Mouse (Mus musculus) CH12.LX (cell line): ENCODE data around the gene Nphs2. TPM values are rescaled to one million over a fixed set of nuclear protein-coding genes. Genes with fewer than 3 reads are reported as not detected.
"Not testable (repeated sequence)": the region's sequence is repeated elsewhere in the genome, so short reads cannot be mapped to it uniquely, and the experiment has no call there.

Experiments
- DNase-seq: peaks from one replicate; pipeline ENCODE4 v3.0.0-alpha.2; 2013; ENCODE audit errors: extremely low read depth
- H3K27ac ChIP-seq: 2 replicates; pipeline ENCODE4 v1.5.1; 2012; ENCODE audit warnings: low read depth, mild to moderate bottlenecking, control low read depth, moderate library complexity; ENCODE audit not compliant: insufficient read depth
- H3K27me3 ChIP-seq: replicated peaks from 2 replicates; pipeline ENCODE3; 2012; ENCODE audit warnings: inconsistent platforms
- H3K36me3 ChIP-seq, 2 experiments: replicated peaks in 1 of 2; 2 replicates each; pipeline versions ENCODE3 to v1.6.1; 2012; ENCODE audit warnings: inconsistent platforms in 1 of 2, low read length in 1 of 2, mild to moderate bottlenecking in 1 of 2, mixed read lengths in 1 of 2, moderate library complexity in 1 of 2; ENCODE audit not compliant: control insufficient read depth in 1 of 2, insufficient read depth in 1 of 2
- H3K4me1 ChIP-seq, 2 experiments: 2 replicates each; pipeline ENCODE4 v1.6.1; 2012; ENCODE audit warnings: inconsistent platforms in 1 of 2, moderate library complexity in 1 of 2; ENCODE audit not compliant: insufficient read depth in 2 of 2, control insufficient read depth in 1 of 2
- H3K4me2 ChIP-seq: 2 replicates; pipeline ENCODE4 v1.6.1; 2012; ENCODE audit warnings: low read depth, mild to moderate bottlenecking, control low read depth; ENCODE audit not compliant: poor library complexity, insufficient read depth, severe bottlenecking
- H3K4me3 ChIP-seq, 3 experiments: fragments of 150-350 bp in 1 of 3; sonication (generic) in 1 of 3; replicated peaks in 1 of 3; 2 replicates each; pipeline versions ENCODE3 to v1.5.1; 2011 to 2012; ENCODE audit warnings: low read depth in 2 of 3, low read length in 2 of 3, mild to moderate bottlenecking in 2 of 3, moderate library complexity in 2 of 3, control low read depth in 1 of 3, improper control_type of control experiment in 1 of 3, inconsistent platforms in 1 of 3, mixed read lengths in 1 of 3; ENCODE audit not compliant: poor library complexity in 1 of 3
- H3K79me2 ChIP-seq: replicated peaks from 2 replicates; pipeline ENCODE4 v1.6.1; 2012; ENCODE audit warnings: mild to moderate bottlenecking, moderate library complexity; ENCODE audit not compliant: control insufficient read depth, poor library complexity, insufficient read depth, severe bottlenecking; ENCODE audit errors: extremely low read depth
- H3K9ac ChIP-seq: 2 replicates; pipeline ENCODE4 v1.6.1; 2012; ENCODE audit warnings: low read depth, mild to moderate bottlenecking, control low read depth, moderate library complexity; ENCODE audit not compliant: insufficient read depth
- H3K9me3 ChIP-seq: replicated peaks from 2 replicates; pipeline ENCODE3; 2012; ENCODE audit warnings: low read length, inconsistent platforms, mixed read lengths
- CHD1 ChIP-seq: IDR thresholded peaks from 2 replicates; pipeline ENCODE4 v1.6.1; 2012; ENCODE audit warnings: low read depth, low read length, improper control_type of control experiment, inconsistent platforms
- CHD2 ChIP-seq: IDR thresholded peaks from 2 replicates; pipeline ENCODE4 v1.6.1; 2011; ENCODE audit warnings: low read length, improper control_type of control experiment
- ELF1 ChIP-seq: IDR thresholded peaks from 2 replicates; pipeline ENCODE4 v1.6.1; 2014; ENCODE audit warnings: low read depth, mild to moderate bottlenecking, inconsistent platforms, low read length, improper control_type of control experiment
- IRF4 ChIP-seq: IDR thresholded peaks from 2 replicates; pipeline ENCODE4 v1.6.1; 2014; ENCODE audit warnings: low read depth, mild to moderate bottlenecking, inconsistent platforms, low read length, improper control_type of control experiment
- KAT2A ChIP-seq: IDR thresholded peaks from 2 replicates; pipeline ENCODE4 v1.6.1; 2012; ENCODE audit warnings: low read length, improper control_type of control experiment, inconsistent platforms; ENCODE audit not compliant: insufficient replicate concordance
- MAZ ChIP-seq: IDR thresholded peaks from 2 replicates; pipeline ENCODE4 v1.6.1; 2012; ENCODE audit warnings: low read depth, mild to moderate bottlenecking, inconsistent platforms, low read length, improper control_type of control experiment, moderate library complexity
- MEF2A ChIP-seq: IDR thresholded peaks from 2 replicates; pipeline ENCODE4 v1.6.1; 2014; ENCODE audit warnings: low read depth, mild to moderate bottlenecking, inconsistent platforms, low read length, improper control_type of control experiment, borderline replicate concordance
- NRF1 ChIP-seq: IDR thresholded peaks from 2 replicates; pipeline ENCODE4 v1.6.1; 2014; ENCODE audit warnings: low read depth, mild to moderate bottlenecking, inconsistent platforms, low read length, improper control_type of control experiment, moderate library complexity
- POLR2A ChIP-seq: IDR thresholded peaks from 2 replicates; pipeline ENCODE4 v1.6.1; 2011; ENCODE audit warnings: low read depth, mild to moderate bottlenecking, improper control_type of control experiment, low read length
- POLR2AphosphoS2 ChIP-seq: IDR thresholded peaks from 2 replicates; pipeline ENCODE4 v1.6.1; 2011; ENCODE audit warnings: low read depth, low read length, improper control_type of control experiment
- TCF12 ChIP-seq: IDR thresholded peaks from 2 replicates; pipeline ENCODE4 v1.6.1; 2014; ENCODE audit warnings: low read depth, mild to moderate bottlenecking, inconsistent platforms, low read length, improper control_type of control experiment
- UBTF ChIP-seq: IDR thresholded peaks from 2 replicates; pipeline ENCODE4 v1.6.1; 2012; ENCODE audit warnings: low read depth, mild to moderate bottlenecking, inconsistent platforms, low read length, improper control_type of control experiment, moderate library complexity
- USF1 ChIP-seq: IDR thresholded peaks from 2 replicates; pipeline ENCODE4 v1.6.1; 2014; ENCODE audit warnings: low read depth, mild to moderate bottlenecking, inconsistent platforms, low read length, improper control_type of control experiment
- ZC3H11A ChIP-seq: IDR thresholded peaks from 2 replicates; pipeline ENCODE4 v1.6.1; 2012; ENCODE audit warnings: low read depth, mild to moderate bottlenecking, inconsistent platforms, low read length, improper control_type of control experiment
- ZKSCAN1 ChIP-seq: IDR thresholded peaks from 2 replicates; pipeline ENCODE4 v1.6.1; 2012; ENCODE audit warnings: low read depth, inconsistent platforms, low read length, improper control_type of control experiment, borderline replicate concordance
- ZMIZ1 ChIP-seq: IDR thresholded peaks from 2 replicates; pipeline ENCODE4 v1.6.1; 2012; ENCODE audit warnings: low read depth, mild to moderate bottlenecking, inconsistent platforms, low read length, improper control_type of control experiment
- ZNF384 ChIP-seq: IDR thresholded peaks from 2 replicates; pipeline ENCODE4 v1.6.1; 2012; ENCODE audit warnings: low read depth, low read length, improper control_type of control experiment, inconsistent platforms
- dilution Hi-C: fragments of 300-500 bp; cut with MboI; formaldehyde crosslinking; loops from 2 replicates; pipeline ENCODE4 v1.14.3; 2020; ENCODE audit warnings: low sequenced_read_pairs; ENCODE audit not compliant: extremely low pct_unique_long_range_greater_than_20kb, extremely low pct_ligation_motif_present
- in situ Hi-C: fragments of 300-500 bp; cut with MboI; formaldehyde crosslinking; loops from 3 replicates; pipeline ENCODE4 v1.14.3; 2019; ENCODE audit warnings: low sequenced_read_pairs, low pct_ligation_motif_present, low pct_unique_long_range_greater_than_20kb, mixed read lengths
- polyA plus RNA-seq: library from polyadenylated mRNA; unstranded; fragments of >175 nt; gene quantifications from 2 replicates; pipeline ENCODE4 v1.2.1, GENCODE M21; 2012; ENCODE audit warnings: low read depth; ENCODE audit not compliant: insufficient read length
- total RNA-seq, 2 experiments: library from RNA; depleted of rRNA; stranded (reverse); fragments of 300-350 nt in 1 of 2; fragments of >200 nt in 1 of 2; gene quantifications; 2 replicates each; pipeline ENCODE4 v1.2.3; 2012 to 2014

Nphs2 gene
- total and polyA plus RNA-seq, 3 experiments, result not detected

GRCm38 (mm10) chr1:156263946-156264345 is 46.6 kb upstream of the Nphs2 start:
- no peak for TF ChIP-seq ZMIZ1
- TF ChIP-seq POLR2AphosphoS2, result no peak
- TF ChIP-seq KAT2A, result no peak
- no peak for TF ChIP-seq TCF12
- TF ChIP-seq POLR2A, result no peak
- TF ChIP-seq MEF2A, result no peak
- TF ChIP-seq USF1, result no peak
- no peak for TF ChIP-seq IRF4
- no peak for TF ChIP-seq MAZ
- no peak for TF ChIP-seq ZC3H11A
- TF ChIP-seq CHD1, result no peak
- no peak for TF ChIP-seq NRF1
- TF ChIP-seq ZKSCAN1, result no peak
- TF ChIP-seq UBTF, result no peak
- TF ChIP-seq ZNF384, result no peak
- TF ChIP-seq ELF1, result no peak
- TF ChIP-seq CHD2, result no peak
- no peaks in the 10 kb centered on the region for H3K4me1 ChIP-seq
- H3K79me2 ChIP-seq, result no peaks in the 10 kb centered on the region
- no peaks in the 10 kb centered on the region for H3K36me3 ChIP-seq
- no peak overlapping the region for H3K4me2 ChIP-seq
- H3K27me3 ChIP-seq, result no peaks in the 10 kb centered on the region
- H3K27ac ChIP-seq, result no peak overlapping the region
- DNase-seq, result no peak
- dilution Hi-C loops, result no loop called here
- no peak overlapping the region for H3K9ac ChIP-seq
- in situ Hi-C loops, result loop anchor here (10.0 kb wide), 1 partner anchor 271 kb away; no protein-coding TSS in a partner anchor
- no peak overlapping the region for H3K4me3 ChIP-seq
- no peaks in the 10 kb centered on the region for H3K9me3 ChIP-seq

DNA sequence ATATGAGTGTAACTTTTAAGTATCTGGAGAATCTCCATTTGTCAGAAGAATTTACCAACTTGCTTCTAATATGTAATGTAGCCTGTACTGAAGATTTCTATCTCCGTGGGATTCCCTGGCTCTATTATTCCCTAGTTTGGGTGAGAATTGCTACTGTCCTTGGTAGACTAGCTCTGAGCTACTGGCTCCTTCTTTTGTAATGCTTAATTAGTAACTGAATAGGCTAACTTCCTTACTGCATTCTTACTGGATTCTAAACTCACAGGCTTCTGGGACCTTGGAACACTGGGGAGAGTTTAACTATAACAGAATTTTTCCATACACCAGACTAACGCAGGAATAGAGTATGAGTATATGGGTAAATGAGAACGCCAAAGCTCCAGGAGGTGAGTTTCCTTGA is 42.0 kb upstream of the Nphs2 start:
- H3K9me3 ChIP-seq, H3K4me2 ChIP-seq, H3K27ac ChIP-seq, H3K27me3 ChIP-seq, H3K36me3 ChIP-seq, dilution Hi-C loops, DNase-seq, H3K4me3 ChIP-seq, H3K79me2 ChIP-seq, H3K9ac ChIP-seq, H3K4me1 ChIP-seq: not testable (repeated sequence)
- in situ Hi-C loops, result loop anchor here (10.0 kb wide), 1 partner anchor 266 kb away; no protein-coding TSS in a partner anchor
